Mouse (Mus musculus) R1 (cell line): Measurements from ENCODE around the gene Ntrk2.
A peak's percentile ranks its signal among the peaks of the same experiment; 100 is the strongest.

Experiments used
- DNase-seq: peaks from one replicate; pipeline ENCODE4 v3.0.0-alpha.2; 2018; ENCODE audit warnings: low read depth, low spot score

Gene Ntrk2

DNA sequence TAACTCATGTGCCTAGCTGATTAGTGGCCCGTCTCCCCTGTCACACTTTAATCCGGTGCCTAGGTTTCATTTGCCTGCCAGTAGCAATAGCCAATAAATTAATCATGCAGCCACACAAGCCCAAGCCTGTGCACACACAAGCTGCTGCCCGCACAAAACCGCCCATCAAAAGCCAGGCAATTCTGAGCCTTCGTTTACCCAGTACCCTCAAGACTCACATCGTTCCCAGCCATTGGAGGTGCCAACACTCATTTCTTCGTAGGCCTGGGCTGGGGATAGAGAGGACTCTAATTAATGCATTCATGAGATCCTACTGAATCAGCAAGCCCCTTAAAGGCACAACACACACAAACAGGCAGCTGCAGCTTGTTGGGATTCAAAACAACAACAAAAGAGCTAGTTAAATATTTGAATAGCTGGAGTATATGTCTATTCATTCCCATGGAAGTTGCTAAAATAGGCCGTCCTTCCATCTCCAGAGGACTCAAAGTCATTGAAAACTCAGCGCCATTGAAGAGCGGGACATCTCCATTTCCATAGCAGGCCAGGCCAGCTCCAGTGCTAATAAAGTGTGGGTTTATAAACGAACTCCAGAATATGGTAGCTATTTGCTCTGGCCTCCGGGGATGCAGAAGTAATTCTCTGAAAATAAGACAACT, 158.5 kb downstream of the Ntrk2 start:
- DNase-seq: no peak

DNA sequence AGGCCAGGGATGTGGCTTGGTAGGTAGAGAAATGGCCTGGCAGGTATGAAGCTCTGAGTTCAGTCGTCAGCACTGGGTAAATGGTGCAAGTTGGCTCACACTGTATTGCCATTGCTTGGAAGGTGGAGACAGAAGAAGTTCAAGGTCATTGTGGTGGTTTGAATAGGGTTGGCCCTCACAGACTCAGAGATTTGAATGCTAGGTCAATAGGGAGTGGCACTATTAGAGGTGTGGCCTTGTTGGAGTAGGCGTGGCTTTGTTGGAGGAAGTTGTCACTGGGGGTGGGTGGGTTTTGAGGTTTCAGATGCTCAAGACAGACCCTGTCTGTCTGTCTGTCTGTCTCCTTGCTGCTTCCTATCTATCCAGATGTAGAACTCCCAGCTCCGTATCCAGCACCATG, 159.5 kb downstream of the Ntrk2 start:
- DNase-seq: peak; percentile 69

DNA sequence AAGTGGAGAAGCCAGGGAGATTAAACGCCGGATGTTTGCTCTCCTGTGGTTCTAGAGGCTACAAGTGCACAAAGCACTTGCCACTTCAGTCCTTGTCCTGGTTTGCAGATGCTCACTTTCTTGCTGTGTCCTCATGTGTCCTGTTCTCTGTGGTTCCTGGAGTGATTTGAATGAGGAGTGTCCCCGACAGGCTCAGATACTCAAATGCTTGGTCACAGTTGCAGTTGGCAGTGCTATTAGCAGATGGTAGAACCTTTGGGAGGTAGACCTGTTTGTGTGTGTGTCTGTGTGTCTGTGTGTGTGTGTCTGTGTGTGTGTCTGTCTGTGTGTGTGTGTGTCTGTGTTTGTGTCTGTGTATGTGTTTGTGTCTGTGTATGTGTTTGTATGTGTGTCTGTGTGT, 160.1 kb downstream of the Ntrk2 start:
- DNase-seq: no peak

DNA sequence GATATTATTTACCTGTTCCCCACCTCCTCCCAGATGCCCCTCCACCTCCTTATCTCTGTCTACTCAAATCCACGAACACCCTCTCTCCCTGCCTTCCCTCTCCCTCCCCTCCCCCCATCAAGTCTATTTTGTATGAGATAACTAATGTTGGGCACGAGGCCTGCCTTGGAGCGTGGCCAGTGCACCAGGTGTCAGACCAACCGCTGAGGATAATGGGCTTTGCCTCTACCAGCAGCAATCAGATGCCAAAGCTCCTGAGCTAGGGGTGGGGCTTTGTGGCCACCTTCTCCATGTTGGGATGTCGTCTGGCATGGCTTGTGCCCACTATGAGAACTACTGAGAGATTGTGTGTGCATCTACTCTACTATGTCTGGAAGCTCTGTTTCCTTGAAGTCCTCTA, 161.8 kb downstream of the Ntrk2 start:
- DNase-seq: no peak

DNA sequence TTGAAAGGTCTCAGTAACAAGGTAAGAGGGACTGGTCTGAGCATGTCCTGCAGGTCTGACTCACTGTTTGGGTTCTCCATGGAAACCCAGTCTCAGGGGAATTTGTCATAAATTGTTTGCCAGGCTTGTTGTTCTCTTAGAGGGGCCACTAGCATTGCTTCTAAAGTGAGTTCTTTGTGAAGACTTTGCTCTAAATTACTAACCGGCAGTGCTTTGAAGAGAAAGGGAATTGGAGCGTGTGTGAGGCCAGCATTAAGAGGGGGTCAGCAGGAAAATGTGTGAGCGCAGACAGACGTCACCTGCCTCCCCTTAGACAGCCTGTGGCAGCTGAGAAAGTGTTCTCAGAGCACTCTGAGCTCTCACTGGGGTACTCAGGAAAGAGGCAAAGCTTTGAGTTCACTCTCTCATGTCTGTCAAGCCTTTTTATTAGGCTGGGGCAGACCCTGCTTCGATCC, 165.1 kb downstream of the Ntrk2 start:
- DNase-seq: peak; percentile 61

DNA sequence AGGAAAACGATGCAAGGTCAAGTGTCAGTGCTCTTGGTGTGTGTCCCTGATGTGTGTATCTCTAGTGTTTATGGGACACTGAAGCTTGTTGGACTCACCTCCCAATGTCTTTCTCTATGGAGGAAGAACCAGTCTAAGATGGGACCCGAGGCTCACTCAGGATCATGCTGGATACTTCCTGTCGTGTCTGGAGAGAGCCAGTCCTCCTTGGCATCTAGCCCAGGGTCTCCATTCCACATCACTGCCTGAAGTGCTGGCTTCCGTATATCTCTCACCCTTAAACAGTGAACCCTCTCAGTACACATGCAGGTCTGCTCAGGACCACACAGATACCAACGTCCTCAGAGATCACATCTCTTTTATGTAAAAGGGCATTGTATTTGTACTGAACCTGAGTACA, 166.1 kb downstream of the Ntrk2 start:
- no peak for DNase-seq

DNA sequence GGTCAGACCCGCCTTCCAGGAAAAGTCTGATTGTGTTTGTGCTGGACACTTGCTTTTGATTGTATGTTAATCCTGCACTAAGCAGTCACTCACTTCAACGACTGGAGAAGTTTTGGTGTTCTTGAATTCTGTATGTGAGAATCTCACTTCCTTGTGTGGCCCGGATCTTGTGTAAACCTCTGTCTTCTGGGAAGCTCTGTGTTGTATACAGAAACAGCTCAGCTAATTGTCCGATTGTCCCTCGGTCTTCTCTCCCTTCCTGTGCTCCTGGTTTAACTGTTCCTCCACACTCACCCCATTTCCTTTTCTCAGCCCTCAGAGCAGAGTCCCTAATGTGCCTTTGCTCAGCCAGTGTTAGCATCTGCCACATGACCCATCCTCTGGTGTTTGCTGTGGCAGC, 190.1 kb downstream of the Ntrk2 start:
- no peak for DNase-seq

DNA sequence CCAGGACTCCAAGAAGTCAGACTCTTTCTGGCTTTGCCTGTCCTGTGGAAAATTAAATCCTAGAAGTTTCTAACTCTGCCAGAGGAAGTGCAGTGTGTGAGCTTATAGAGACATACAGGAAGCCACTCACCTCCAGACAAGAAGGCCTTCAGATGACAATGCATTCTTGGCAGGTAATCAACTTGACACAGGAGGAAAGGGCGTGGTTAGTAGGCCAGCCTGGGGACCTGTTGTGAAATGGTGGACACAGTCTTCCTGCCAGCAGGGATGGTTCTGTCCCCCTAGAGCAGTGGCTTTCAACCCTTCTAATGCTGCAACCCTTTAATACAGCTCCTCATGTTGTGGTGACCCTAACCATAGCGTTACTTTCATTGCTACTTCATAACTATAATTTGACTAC, 191.4 kb downstream of the Ntrk2 start:
- no peak for DNase-seq

DNA sequence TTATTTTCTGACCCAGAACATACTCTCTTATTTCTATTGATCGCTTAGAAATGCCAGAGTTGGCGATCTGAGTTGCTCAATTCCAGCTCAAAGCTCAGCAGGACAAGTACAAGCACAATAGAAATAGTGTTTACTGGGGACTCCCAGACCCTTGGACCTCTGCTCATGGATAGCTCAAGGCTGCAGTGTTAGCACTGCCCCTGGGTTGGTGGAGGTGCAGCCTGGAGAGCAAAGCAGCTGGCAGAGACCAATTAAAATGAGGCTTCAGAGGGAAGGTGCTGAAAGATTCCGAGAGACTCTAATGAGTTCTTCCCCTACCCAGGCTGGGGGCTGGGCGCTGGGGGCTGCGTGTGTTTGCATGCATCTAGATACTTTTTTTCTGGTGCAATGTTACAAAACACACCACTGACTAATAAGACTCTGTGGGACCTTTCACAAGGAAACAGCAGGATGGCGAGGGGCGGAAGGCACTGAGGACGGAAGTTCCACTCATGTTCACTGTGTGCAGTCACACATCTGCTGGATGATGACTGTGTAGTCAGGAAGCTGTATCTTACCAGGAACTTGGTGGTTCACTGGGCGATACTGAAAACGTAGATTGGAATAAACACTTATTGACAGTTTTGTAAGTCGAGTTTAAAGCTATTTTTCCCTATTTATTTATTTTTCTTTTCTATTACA, 193.1 kb downstream of the Ntrk2 start:
- DNase-seq: no peak

DNA sequence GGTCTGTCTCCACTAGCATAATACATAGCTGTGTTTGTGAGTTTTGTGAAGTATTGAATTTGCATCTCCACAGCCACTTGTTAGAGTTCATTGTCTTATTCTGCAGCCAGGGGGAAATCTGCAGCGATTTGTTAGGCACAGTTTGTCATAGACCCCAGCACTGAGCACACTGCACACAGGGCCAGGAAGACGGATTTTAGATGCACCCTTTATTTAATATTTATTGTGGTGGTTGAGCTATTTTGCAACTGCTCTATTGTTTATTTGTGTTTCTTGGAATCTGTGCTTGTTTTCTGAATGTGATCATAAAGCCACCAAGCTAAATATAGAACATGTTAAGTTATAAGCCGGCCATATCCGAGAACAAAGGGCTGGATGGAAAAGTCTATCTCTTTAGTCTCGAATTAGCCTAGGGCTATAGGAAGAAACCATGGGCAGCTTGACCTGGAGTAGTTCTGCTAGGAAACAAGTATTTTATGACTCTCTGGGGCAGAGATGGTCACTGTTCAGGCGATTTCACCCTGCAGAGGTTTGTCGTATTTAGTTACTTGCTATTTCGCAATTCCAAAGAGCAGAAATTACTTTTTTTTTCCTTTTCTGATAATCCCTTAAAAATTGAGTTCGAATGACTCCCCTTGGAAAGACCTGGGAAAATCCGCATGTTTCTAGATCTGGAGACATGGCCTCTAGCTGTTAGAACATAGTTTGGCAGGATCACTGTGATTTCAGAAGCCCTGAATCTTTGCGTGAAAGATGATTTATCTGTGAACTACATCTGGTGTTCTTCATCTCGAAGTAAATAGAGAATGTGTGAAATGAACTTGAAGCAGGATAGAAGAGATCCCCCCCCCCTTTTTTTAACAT, 196.8 kb downstream of the Ntrk2 start:
- DNase-seq: no peak

DNA sequence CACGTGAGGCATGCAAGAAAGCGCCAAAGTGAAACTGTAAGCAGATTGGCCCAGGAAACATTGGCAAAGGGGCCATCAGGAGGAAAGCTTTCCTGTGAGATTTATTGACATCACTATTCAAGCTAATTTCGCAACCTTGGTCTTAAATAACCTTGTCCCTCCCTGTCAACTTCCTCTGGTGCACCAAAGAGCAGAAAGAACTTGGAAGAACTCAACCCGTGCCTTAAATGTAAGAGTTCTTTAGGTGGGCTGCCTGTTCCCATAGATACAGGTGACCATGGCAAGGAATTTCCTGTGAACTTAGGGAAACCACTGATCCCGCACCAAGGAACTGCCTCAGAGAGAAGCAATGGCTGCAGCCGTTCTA, 197.4 kb downstream of the Ntrk2 start:
- DNase-seq: no peak

DNA sequence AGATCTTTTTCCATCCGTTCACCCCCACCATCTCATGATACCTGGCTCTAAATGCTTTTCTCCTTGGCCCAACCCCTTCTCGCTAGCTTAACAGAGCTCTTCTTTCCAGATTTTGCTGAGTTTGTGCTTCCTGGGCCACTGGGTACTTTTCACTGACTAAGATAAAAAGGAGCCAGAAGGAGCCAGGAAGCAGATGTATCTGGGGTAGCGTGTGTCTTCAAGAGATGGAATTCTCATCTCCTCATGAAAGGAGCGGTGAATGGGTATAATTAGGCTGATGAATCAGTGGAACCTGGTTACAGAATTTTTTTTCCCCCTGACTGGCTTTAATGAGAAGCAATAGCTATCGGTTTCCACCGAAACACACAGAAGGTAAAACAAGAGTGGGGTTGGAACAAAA, 198.2 kb downstream of the Ntrk2 start:
- DNase-seq: no peak

DNA sequence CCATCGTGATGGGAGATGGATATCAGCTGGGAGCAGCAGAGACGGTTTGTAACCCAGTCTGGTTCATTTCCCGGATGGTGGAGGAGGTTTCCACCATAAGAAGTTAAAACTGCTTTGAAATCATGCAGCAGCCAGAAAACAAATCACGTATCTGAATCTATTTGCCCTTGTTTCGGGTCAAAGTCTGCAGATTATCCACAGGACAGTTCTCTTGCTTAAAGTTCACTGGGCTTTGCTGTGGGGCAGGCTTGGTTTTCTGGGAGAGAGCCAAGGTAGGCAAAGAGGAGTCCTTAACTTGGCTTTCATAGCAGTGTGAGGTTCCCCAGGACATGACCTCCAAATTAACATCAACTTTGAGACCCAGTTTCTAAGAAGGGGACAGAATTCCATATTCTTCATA, 203.5 kb downstream of the Ntrk2 start:
- no peak for DNase-seq

DNA sequence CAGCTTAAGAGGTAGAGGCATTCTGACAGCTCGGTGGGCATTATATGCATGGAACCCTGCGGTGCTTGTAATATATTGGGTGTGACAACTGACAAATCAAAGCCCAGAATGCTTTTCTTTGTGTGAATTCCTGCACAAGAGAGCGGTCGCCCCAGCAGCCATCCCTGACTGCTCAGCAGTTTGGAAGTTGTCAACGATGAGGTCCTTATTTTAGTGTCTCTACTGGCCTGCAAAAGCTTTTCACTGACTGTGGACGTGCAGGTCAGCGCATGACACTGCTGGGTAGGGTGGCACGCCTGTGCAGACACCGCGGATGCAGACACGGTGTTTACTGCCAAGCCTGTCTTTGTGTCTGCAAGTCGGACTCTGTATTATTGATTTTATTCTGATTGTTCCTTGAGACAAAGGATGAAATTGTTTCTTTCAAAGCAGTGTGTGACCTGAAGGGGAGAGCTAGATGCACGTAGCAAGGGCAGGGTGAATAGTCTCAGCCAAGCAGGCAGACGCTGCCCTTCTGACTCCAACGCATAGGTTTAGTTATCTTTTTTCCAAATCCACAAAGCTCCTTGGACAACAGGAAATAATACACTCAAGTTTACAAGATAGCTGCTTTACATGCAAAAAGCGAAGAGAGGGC, 204.6 kb downstream of the Ntrk2 start:
- no peak for DNase-seq

DNA sequence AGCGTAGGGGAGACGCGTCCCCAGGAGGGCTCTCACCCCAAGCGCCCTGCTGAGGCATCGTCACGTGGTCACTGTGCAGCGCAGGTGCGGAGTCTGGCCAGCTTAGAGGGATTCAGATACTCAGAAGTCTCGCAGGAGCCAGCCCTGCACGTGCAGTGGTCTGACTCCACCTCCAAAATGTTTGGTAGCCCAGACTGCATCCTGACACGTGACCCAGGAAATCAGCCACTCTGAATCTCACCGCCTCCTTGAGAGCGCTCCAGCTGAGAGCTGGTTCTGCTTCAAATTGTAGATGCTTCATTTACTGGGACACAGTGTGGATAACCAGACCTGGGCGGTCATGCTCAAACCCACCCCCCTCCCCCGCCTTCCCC, 205.1 kb downstream of the Ntrk2 start:
- peak; percentile 77 for DNase-seq

DNA sequence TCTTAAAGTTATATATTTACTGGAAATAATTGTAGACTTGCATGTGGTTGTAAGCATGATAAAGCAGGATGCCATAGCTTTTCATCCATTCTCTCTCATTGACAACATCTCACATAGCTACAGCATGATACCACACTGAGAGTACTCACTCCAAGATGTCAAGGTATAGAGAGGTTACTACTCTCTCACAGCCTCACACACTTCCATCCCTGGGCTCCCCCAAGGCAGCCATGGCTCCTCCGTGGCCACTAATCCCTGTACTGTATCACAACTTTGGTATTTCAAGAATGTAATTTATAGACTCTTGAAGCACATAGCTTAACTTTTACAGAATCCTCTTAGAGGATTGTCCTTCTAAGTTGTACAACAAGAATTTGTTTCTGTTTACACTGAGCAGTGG, 209.0 kb downstream of the Ntrk2 start:
- DNase-seq: no peak

DNA sequence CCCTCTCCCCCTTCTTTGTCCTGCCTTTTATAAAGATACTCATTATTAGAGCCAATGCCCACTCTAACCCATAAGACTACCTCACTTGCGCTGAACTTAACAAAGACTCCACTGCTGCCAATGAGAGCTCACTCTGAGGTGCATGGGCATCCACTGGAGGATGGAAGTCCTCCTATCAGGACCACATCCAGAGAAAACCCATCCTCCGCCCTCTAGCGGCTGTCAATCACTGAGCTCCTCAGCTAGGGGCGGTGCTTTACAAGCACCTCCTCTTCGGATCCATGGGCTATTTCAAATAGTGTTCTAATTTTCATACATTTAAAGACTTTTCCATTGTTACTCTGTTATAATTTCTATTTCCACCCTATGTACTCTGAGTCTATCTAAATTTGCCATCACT, 210.8 kb downstream of the Ntrk2 start:
- DNase-seq: peak; percentile 62

DNA sequence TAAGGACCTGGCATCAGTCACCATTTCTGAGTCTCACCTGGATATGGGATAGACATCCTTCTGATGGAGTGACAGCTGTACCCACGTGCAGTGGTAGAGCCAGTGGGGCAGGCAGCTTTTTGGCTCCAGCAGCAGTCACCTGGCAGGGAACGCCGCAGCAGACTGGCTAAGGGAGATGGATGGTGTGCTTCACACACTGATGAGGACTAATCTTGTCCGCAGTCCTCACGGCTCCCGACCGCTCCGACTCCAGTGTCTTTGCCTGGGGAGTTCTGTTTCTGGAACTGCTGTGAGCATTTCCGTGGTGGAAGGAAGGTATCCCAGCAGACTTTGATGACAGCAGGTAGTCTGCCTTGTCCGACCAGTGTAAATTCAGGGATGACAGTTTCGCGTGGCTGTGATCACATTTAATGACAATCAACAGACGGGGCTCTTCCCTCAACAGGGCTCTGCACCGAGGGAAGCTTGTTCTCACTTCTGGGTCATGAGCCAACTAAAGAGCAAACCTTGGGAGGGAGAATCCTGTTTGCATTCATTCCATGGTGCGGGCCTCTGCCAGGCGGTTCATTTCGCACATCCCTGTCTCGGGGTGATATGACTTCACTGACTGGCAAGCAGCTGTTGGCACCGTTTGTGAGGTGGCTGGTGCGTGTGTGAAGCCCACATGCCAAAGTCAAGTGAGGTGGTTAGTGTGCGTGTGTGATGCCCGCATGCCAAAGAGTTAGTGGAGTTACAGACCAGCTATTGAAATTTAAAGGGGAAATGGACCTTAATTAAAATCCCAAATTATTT, 216.1 kb downstream of the Ntrk2 start:
- DNase-seq: no peak

DNA sequence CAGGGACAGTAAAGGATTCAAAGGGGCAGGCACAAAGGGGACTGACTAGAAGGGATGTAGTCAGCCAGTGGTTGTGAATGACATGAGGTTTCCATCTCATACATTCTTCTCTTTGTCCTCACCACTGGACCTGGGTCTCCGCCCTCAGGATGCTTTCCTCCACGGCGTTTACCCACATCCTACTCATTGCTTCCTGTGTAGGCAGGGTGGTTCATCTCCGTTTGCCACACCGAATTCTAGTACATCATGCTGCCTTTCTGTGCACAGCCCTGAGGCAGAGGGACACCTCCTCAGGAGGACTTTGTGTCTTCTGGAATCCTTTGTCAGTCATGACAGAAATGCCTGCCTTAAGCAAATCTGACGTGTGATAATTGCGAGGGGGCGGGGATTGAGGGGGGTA, 219.3 kb downstream of the Ntrk2 start:
- DNase-seq: no peak

DNA sequence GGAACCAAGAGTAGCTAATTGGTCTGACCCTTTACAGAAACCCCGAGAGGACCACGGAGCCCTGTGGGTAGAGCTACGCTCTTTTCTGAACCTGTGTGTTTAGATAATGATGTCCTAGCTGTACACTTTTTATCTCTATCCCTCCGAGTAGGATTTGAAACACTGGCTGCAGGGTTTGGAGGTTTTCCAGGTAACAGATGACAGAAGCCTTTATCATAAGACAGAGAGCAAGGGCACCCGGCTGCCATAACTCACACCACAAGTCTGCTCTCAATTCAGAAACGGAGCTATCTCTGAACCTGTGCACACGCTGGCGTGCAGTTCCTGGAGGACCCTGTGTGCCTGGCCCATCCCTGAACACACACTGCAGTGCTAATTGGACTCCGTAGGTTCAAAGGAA, 221.1 kb downstream of the Ntrk2 start:
- DNase-seq: no peak

DNA sequence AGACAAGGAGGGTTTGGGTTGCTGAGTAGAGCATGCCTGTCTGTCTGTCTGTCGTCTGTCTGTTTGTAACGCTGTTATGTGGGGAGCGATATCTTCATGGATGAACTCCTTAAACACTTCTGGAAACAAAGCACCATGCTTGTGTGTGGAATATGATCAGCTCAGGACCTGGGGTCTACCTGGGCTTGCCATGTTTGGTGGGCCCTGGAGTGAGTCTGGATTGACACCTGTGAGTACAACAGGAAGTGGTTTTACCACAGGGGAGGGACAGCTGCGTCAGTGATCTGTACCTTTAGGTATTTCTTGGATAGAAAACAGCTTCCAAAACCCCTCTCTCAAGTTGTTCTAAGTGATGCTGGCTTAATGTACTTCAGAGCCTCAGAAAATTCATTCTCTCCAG, 222.2 kb downstream of the Ntrk2 start:
- DNase-seq: no peak

DNA sequence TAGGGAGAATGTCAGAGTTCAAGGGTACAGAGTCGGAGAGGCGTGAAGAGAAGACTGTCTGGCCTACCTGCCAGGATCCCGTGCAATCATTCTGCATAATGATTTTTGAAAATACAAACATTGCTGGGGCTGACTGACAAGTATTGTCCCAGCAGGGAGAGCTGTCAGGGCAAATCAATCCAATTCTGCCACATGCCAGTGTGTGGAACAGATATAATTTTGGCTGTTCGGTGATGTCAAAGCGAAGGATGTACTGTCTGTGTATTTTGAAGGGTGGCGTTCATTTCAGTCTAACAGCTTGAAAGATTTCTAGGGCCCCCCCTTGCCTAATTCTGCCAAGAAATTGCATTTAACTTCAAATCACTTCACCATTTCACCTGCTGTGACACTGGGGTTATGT, 224.2 kb downstream of the Ntrk2 start:
- DNase-seq: no peak
